13 mouse cellular contexts compared by ENCODE assay signal in genomic region chr8:34614031-34614526, GRCm38 (mm10).
A peak's percentile ranks its signal among the peaks of the same experiment; 100 is the strongest.
DNase-seq lines count a peak whose midpoint lies in the region; ATAC-seq lines count a peak whose summit lies in the region.
"Had no signal": no experiment of that assay in that cellular context is flagged by ENCODE, and none has a peak within 500 bp of the region (broad histone marks: within the 10 kb centered on the region; RNA-seq: fewer than 3 reads in every experiment).

No protein-coding gene starts in this region.

- peak; percentile 6 for DNase-seq in testis, postnatal 14 days (ENCODE audit: low spot score)
- no peak for DNase-seq in testis, postnatal 10 days (ENCODE audit: low spot score)
- DNase-seq in cerebellum, postnatal 10 days = peak; percentile 82 to 87
- DNase-seq in thymus, postnatal 4 days = peak; percentile 25
- DNase-seq in left cerebral cortex, adult 8-10 months (ENCODE audit: low spot score in 2 of 2) = no peak
- DNase-seq: adrenal gland, postnatal 25 days; gastrocnemius, adult 2 months; kidney, adult 9 months; layer of hippocampus, postnatal 36 days; liver, postnatal 0 days; right cerebral cortex, postnatal 4 days had no signal

- ATAC-seq in hematopoietic stem cell, adult 5-6 weeks (replicated peaks in 1 of 2; ENCODE audit: insufficient read depth in 1 of 2, low FRiP score in 2 of 2, low TSS enrichment in 1 of 2, low read depth in 1 of 2, poor library complexity in 2 of 2, severe bottlenecking in 2 of 2) = peak; percentile 32 to 48; a peak in 3 of 4 replicates
- no peak for ATAC-seq in frontal cortex, adult (ENCODE audit: low TSS enrichment)
- ATAC-seq: liver, postnatal 0 days had no signal

Comparison
In these comparisons a context has a peak if more than half of its experiments do, and no peak if none do; other contexts are left out.
1. DNase-seq: peak in testis, postnatal 14 days (single experiment), cerebellum, postnatal 10 days (2 of 2) and thymus, postnatal 4 days (single experiment); none in testis, postnatal 10 days (single experiment) and left cerebral cortex, adult 8-10 months (0 of 2).